ENCODE assay signal across 8 mouse cellular contexts in genomic region chr9:107545602-107546001, GRCm38 (mm10). TPM values are rescaled to one million over a fixed set of nuclear protein-coding genes. Genes with fewer than 3 reads are reported as not detected.
DNase-seq lines count a peak whose midpoint lies in the region; ATAC-seq and TF ChIP-seq lines count a peak whose summit lies in the region.

No protein-coding gene starts in this region.

- peak; percentile 100 for TF ChIP-seq CTCF in heart, adult 2 months (IDR thresholded peaks at IDR 0.05)
- TF ChIP-seq CTCF in layer of hippocampus, adult 2 months (conservative IDR thresholded peaks at IDR 0.05), result peak; percentile 96

- no peak overlapping the region for H3K4me3 ChIP-seq in heart, adult 2 months
- no peak overlapping the region for H3K4me3 ChIP-seq in heart, embryonic 12.5 days
- H3K4me3 ChIP-seq in embryonic facial prominence, embryonic 11.5 days (ENCODE audit: low read depth, low read length), result no peak overlapping the region
- no peak overlapping the region for H3K4me3 ChIP-seq in layer of hippocampus, adult 2 months

- no peak for TF ChIP-seq POLR2A in heart, adult 2 months (IDR thresholded peaks at IDR 0.05; ENCODE audit: insufficient read depth, low read depth, low read length)

- peaks cover 5% of the 10 kb centered on the region; the same call in 1 of the 2 replicates for H3K4me1 ChIP-seq in heart, adult 2 months (ENCODE audit: control insufficient read depth, insufficient read depth, low read length)
- peaks cover 30% of the 10 kb centered on the region for H3K4me1 ChIP-seq in heart, embryonic 12.5 days (replicated peaks)
- H3K4me1 ChIP-seq in embryonic facial prominence, embryonic 11.5 days (ENCODE audit: control insufficient read depth, insufficient read depth, low read length), result no peaks in the 10 kb centered on the region; the same call in none of the 2 replicates

- H3K36me3 ChIP-seq in heart, adult 2 months (ENCODE audit: control insufficient read depth, insufficient read depth, low read length), result no peaks in the 10 kb centered on the region
- peaks cover 21% of the 10 kb centered on the region for H3K36me3 ChIP-seq in heart, embryonic 12.5 days
- H3K36me3 ChIP-seq in embryonic facial prominence, embryonic 11.5 days (replicated peaks; ENCODE audit: control insufficient read depth, insufficient read depth, low read depth, low read length), result no peaks in the 10 kb centered on the region; the same call in 1 of the 2 replicates

- no peak overlapping the region for H3K4me2 ChIP-seq in heart, embryonic 12.5 days
- no peak overlapping the region for H3K4me2 ChIP-seq in embryonic facial prominence, embryonic 11.5 days (ENCODE audit: low read depth, low read length)

- ATAC-seq in heart, embryonic 12.5 days (ENCODE audit: insufficient number of reproducible peaks, low FRiP score), result no peak
- ATAC-seq in embryonic facial prominence, embryonic 11.5 days (replicated peaks; ENCODE audit: insufficient number of reproducible peaks, low FRiP score, low TSS enrichment, low read depth), result no peak

- 15% methylated on average over 3 of the region's 3 CpGs for WGBS in heart, adult 2 months
- 11% methylated on average over 3 of the region's 3 CpGs for WGBS in heart, embryonic 12.5 days
- 13% methylated on average over 3 of the region's 3 CpGs for WGBS in embryonic facial prominence, embryonic 11.5 days

- DNase-seq in heart, adult 2 months, result peak; percentile 65 to 77
- peak; percentile 88 for DNase-seq in B cell, adult 2 months
- peak; percentile 88 for DNase-seq in adrenal gland, postnatal 10 days
- DNase-seq in embryonic facial prominence, embryonic 11.5 days (ENCODE audit: low spot score), result peak; percentile 83
- DNase-seq in layer of hippocampus, adult 2 months (ENCODE audit: low spot score in 2 of 2), result peak; percentile 65 to 83
- peak; percentile 76 for DNase-seq in lung, postnatal 25 days (ENCODE audit: low spot score)
- DNase-seq in testis, postnatal 10 days (ENCODE audit: low spot score), result peak; percentile 89

- no peak overlapping the region for H3K27ac ChIP-seq in heart, adult 2 months
- H3K27ac ChIP-seq in heart, embryonic 12.5 days (ENCODE audit: poor library complexity, severe bottlenecking), result no peak overlapping the region
- no peak overlapping the region for H3K27ac ChIP-seq in embryonic facial prominence, embryonic 11.5 days (replicated peaks; ENCODE audit: low read depth, low read length)
- H3K27ac ChIP-seq in layer of hippocampus, adult 2 months, result no peak overlapping the region

- intact Hi-C loops in heart, adult 2 months (cut with DNase I), result loop anchor here (10.0 kb wide), 1 partner anchor 861 kb away; the partner anchor contains the start of gene Tex264

- no peaks in the 10 kb centered on the region for H3K9me3 ChIP-seq in heart, embryonic 12.5 days (replicated peaks)
- H3K9me3 ChIP-seq in embryonic facial prominence, embryonic 11.5 days (replicated peaks; ENCODE audit: control insufficient read depth, low read length), result no peaks in the 10 kb centered on the region

- no peaks in the 10 kb centered on the region for H3K27me3 ChIP-seq in heart, adult 2 months (ENCODE audit: control insufficient read depth, insufficient read depth, low read length)
- peaks cover 29% of the 10 kb centered on the region for H3K27me3 ChIP-seq in heart, embryonic 12.5 days (replicated peaks)
- H3K27me3 ChIP-seq in embryonic facial prominence, embryonic 11.5 days (ENCODE audit: control insufficient read depth, insufficient read depth, low read length), result 0 out of 2 replicates have a peak, but pooled peaks cover under 1% of the 10 kb centered on the region

- TF ChIP-seq EP300 in heart, adult 2 months (IDR thresholded peaks at IDR 0.05; ENCODE audit: insufficient read depth, low read depth, low read length), result no peak

- H3K9ac ChIP-seq in heart, adult 2 months (ENCODE audit: low read depth, low read length), result no peak overlapping the region
- H3K9ac ChIP-seq in heart, embryonic 12.5 days, result no peak overlapping the region
- no peak overlapping the region for H3K9ac ChIP-seq in embryonic facial prominence, embryonic 11.5 days (replicated peaks; ENCODE audit: low read length)

- H3K79me2 ChIP-seq in heart, adult 2 months (replicated peaks; ENCODE audit: control insufficient read depth, insufficient read depth, low read length), result no peaks in the 10 kb centered on the region

RNA-seq across cellular contexts. Expression of gene Zmynd10, which starts 1.5 kb away (rescaled TPM):
- not detected for total RNA-seq in heart, adult 2 months (2021)
- 0.64 and 1.3 TPM in 2 replicates for polyA plus RNA-seq in heart, adult 2 months (2012; rRNA removed)
- 0.22 and 0.35 TPM in 2 replicates for polyA plus RNA-seq in heart, embryonic 12.5 days (2016; fragmentation: Nextera tagmentation; extraction: Ambion mirVana)
- not detected for total RNA-seq in adrenal gland, postnatal 10 days (2021)
- polyA plus RNA-seq in embryonic facial prominence, embryonic 11.5 days (2014; fragmentation: Nextera tagmentation; extraction: Ambion mirVana), result 0.93 and 1.1 TPM in 2 replicates
- 1 to 10 TPM; 4.7 to 5.7 TPM for total RNA-seq in layer of hippocampus, adult 2 months (2021)

RNA-seq across cellular contexts. Expression of gene Nprl2, which starts 3.6 kb away (rescaled TPM):
- 10 to 100 TPM; 17.2 to 22.1 TPM for total RNA-seq in heart, adult 2 months (2021)
- polyA plus RNA-seq in heart, adult 2 months (2012; rRNA removed), result 33.6 and 40.9 TPM in 2 replicates
- polyA plus RNA-seq in heart, embryonic 12.5 days (2016; fragmentation: Nextera tagmentation; extraction: Ambion mirVana), result 24.4 and 25.1 TPM in 2 replicates
- total RNA-seq in adrenal gland, postnatal 10 days (2021), result 10 to 100 TPM; 19.2 to 21.3 TPM
- 39.2 and 41.9 TPM in 2 replicates for polyA plus RNA-seq in embryonic facial prominence, embryonic 11.5 days (2014; fragmentation: Nextera tagmentation; extraction: Ambion mirVana)
- total RNA-seq in layer of hippocampus, adult 2 months (2021), result 10 to 100 TPM; 44.2 to 45.2 TPM

RNA-seq across cellular contexts. Expression of gene Cyb561d2, which starts 3.6 kb away (rescaled TPM):
- total RNA-seq in heart, adult 2 months (2021), result 1 to 10 TPM; 3.2 to 4.3 TPM
- 10.6 and 11.0 TPM in 2 replicates for polyA plus RNA-seq in heart, adult 2 months (2012; rRNA removed)
- polyA plus RNA-seq in heart, embryonic 12.5 days (2016; fragmentation: Nextera tagmentation; extraction: Ambion mirVana), result 16.6 and 18.4 TPM in 2 replicates
- 10 to 100 TPM; 15.4 to 16.1 TPM for total RNA-seq in adrenal gland, postnatal 10 days (2021)
- polyA plus RNA-seq in embryonic facial prominence, embryonic 11.5 days (2014; fragmentation: Nextera tagmentation; extraction: Ambion mirVana), result 14.3 and 18.9 TPM in 2 replicates
- total RNA-seq in layer of hippocampus, adult 2 months (2021), result 10 to 100 TPM; 13.8 to 15.3 TPM

RNA-seq across cellular contexts. Expression of gene Rassf1, which starts 5.8 kb away (rescaled TPM):
- 10 to 100 TPM; 12.6 to 13.4 TPM for total RNA-seq in heart, adult 2 months (2021)
- 15.5 and 18.5 TPM in 2 replicates for polyA plus RNA-seq in heart, adult 2 months (2012; rRNA removed)
- polyA plus RNA-seq in heart, embryonic 12.5 days (2016; fragmentation: Nextera tagmentation; extraction: Ambion mirVana), result 48.2 and 49.0 TPM in 2 replicates
- 10 to 100 TPM; 23.6 to 27.7 TPM for total RNA-seq in adrenal gland, postnatal 10 days (2021)
- 42.4 and 43.3 TPM in 2 replicates for polyA plus RNA-seq in embryonic facial prominence, embryonic 11.5 days (2014; fragmentation: Nextera tagmentation; extraction: Ambion mirVana)
- 10 to 100 TPM; 16.2 to 17.6 TPM for total RNA-seq in layer of hippocampus, adult 2 months (2021)

RNA-seq across cellular contexts. Expression of gene Tmem115, which starts 11.9 kb away (rescaled TPM):
- 10 to 100 TPM; 20.3 to 22.9 TPM for total RNA-seq in heart, adult 2 months (2021)
- 25.9 and 28.3 TPM in 2 replicates for polyA plus RNA-seq in heart, adult 2 months (2012; rRNA removed)
- polyA plus RNA-seq in heart, embryonic 12.5 days (2016; fragmentation: Nextera tagmentation; extraction: Ambion mirVana), result 37.5 and 41.2 TPM in 2 replicates
- 10 to 100 TPM; 31.4 to 37.6 TPM for total RNA-seq in adrenal gland, postnatal 10 days (2021)
- 43.3 and 49.7 TPM in 2 replicates for polyA plus RNA-seq in embryonic facial prominence, embryonic 11.5 days (2014; fragmentation: Nextera tagmentation; extraction: Ambion mirVana)
- total RNA-seq in layer of hippocampus, adult 2 months (2021), result 10 to 100 TPM; 35.8 to 41.0 TPM

Comparison
In these comparisons a context has a peak if more than half of its experiments do, and no peak if none do; other contexts are left out.
1. RNA of gene Zmynd10, which starts 1.5 kb away (total RNA-seq): 4.7 to 5.7 TPM in layer of hippocampus, adult 2 months; not detected in heart, adult 2 months and not detected in adrenal gland, postnatal 10 days; every median in the first group is over 4 times any median in the second.
2. Peak in every context shown above with its lines, with median percentiles within 50 percentile points of each other: DNase-seq.